Mouse (Mus musculus) testis, postnatal 14 days (tissue): Measurements from ENCODE around the gene Vmn1r95.
"Not testable (repeated sequence)": the region's sequence is repeated elsewhere in the genome, so short reads cannot be mapped to it uniquely, and the experiment has no call there.

Source experiments
- DNase-seq: peaks from one replicate; pipeline ENCODE4 v3.0.0; 2021; ENCODE audit warnings: low spot score

The Vmn1r95 gene

DNA sequence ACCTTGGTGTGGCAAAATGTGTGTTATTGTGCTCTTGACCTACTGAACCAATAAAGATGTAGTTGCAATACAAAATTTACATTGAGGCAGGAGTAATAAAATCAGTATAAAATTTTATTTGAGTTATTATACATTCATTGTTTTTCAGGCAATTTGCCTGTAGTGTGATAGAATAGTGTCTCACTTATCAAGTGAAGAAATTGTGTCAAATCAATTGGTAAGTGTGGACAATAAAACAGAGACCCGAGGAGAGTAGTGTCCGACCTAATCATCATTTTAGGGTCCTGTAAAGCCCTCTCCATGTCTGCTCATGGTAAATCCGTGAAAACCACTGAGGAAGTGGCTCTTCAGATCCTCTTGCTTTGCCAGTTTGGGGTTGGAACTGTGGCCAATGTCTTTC lies at the start of gene Vmn1r95:
Gene Vmn1r95, plus strand, starts transcription at position 301 of the 400 bp plus-strand sequence.
- DNase-seq, result not testable (repeated sequence)

DNA sequence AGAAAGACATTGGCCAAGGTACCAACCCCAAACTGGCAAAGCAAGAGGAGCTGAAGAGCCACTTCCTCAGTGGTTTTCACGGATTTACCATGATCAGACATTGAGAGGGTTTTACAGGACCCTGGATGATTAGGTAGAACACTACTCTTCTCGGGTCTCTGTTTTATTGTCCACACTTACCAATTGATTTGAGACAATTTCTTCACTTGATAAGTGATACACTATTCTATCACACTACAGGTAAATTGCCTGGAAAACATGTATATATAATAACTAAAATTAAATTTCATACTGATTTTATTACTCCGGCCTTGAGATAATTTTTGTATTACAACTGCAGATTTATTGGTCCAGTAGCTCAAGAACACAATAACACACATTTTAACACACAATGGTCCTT lies 25.2 kb upstream of the Vmn1r95 start, which contains the start of gene Vmn1r94:
Gene Vmn1r94, minus strand, starts transcription at position 101 of the 400 bp plus-strand sequence.
- DNase-seq, result not testable (repeated sequence)

DNA sequence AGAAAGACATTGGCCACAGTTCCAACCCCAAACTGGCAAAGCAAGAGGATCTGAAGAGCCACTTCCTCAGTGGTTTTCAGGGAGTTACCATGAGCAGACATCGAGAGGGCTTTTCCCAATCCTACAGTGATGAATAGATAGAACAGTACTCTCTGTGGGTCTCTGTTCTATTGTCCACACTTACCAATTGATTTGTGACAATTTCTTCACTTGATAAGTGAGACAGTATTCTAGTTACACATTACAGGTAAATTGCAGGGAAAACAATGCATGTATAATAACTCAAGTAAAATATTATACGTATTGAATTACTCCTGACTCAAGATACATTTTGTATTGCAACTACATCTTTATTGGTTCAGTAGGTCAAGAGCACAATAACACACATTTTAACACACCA lies 12.0 kb downstream of the Vmn1r95 start, which contains the start of gene Gm6164:
Gene Gm6164, minus strand, starts transcription at position 101 of the 400 bp plus-strand sequence.
- not testable (repeated sequence) for DNase-seq

GRCm38 (mm10) chr7:20233728-20234127 lies 40.2 kb downstream of the Vmn1r95 start, which contains the start of gene Gm4498:
Gene Gm4498 (minus strand): TSS chr7:20233828.
- not testable (repeated sequence) for DNase-seq
